Mouse (Mus musculus) embryonic fibroblast, embryonic 13.5 days (primary cell): ENCODE results near the gene Rcsd1.

Source experiments
- CTCF ChIP-seq: IDR thresholded peaks from 2 replicates; pipeline ENCODE4 v1.5.1; 2011; ENCODE audit warnings: mild to moderate bottlenecking, control low read depth, low read length, moderate library complexity, borderline replicate concordance; ENCODE audit not compliant: insufficient read depth
- POLR2A ChIP-seq: IDR thresholded peaks from 2 replicates; pipeline ENCODE4 v1.6.1; 2011; ENCODE audit warnings: low read depth, mild to moderate bottlenecking, control low read depth, low read length, moderate library complexity

GRCm38 (mm10) chr1:165738985-165739384, 29.4 kb upstream of the Rcsd1 start:
- no peak for TF ChIP-seq CTCF
- TF ChIP-seq POLR2A, result no peak
